Mouse (Mus musculus) thymus, postnatal 36 days (tissue): Measurements from ENCODE around the gene Ep300.
"Not testable (repeated sequence)": the region's sequence is repeated elsewhere in the genome, so short reads cannot be mapped to it uniquely, and the experiment has no call there.

Experiments used
- DNase-seq, 2 experiments: peaks; one replicate each; pipeline ENCODE4 v3.0.0; 2022; ENCODE audit warnings: mixed read lengths in 2 of 2

The Ep300 gene

GRCm38 (mm10) chr15:81598742-81599141, 13.6 kb downstream of the Ep300 start:
- DNase-seq: not testable (repeated sequence)

- DNase-seq: no peak
Observed at GRCm38 (mm10) chr15:81605241-81605640, 20.1 kb downstream of the Ep300 start.

GRCm38 (mm10) chr15:81606634-81607033, 21.5 kb downstream of the Ep300 start:
- DNase-seq: peak; percentile 36 to 38

GRCm38 (mm10) chr15:81649516-81650455, 64.6 kb downstream of the Ep300 start:
- DNase-seq: no peak

- DNase-seq: no peak
Observed at GRCm38 (mm10) chr15:81650636-81651035, 65.5 kb downstream of the Ep300 start.

GRCm38 (mm10) chr15:81661701-81662100, 76.5 kb downstream of the Ep300 start:
- no peak for DNase-seq

- no peak for DNase-seq
Observed at GRCm38 (mm10) chr15:81663281-81663680, 78.1 kb downstream of the Ep300 start.

- peak; percentile 91 to 94 for DNase-seq
Observed at GRCm38 (mm10) chr15:81663697-81664561, 78.8 kb downstream of the Ep300 start, which contains the start of gene L3mbtl2. Gene L3mbtl2 (plus strand): TSS chr15:81663889.

- DNase-seq: no peak
Observed at GRCm38 (mm10) chr15:81666957-81667356, 81.8 kb downstream of the Ep300 start.

GRCm38 (mm10) chr15:81670231-81670640, 85.1 kb downstream of the Ep300 start:
- DNase-seq: peak in 1 of 2 experiments; percentile 34

GRCm38 (mm10) chr15:81676637-81677036, 91.5 kb downstream of the Ep300 start:
- DNase-seq: no peak

GRCm38 (mm10) chr15:81680301-81680805, 95.2 kb downstream of the Ep300 start:
- no peak for DNase-seq

- no peak for DNase-seq
Observed at GRCm38 (mm10) chr15:81693366-81693966, 108.3 kb downstream of the Ep300 start.

- DNase-seq: peak; percentile 77
Observed at GRCm38 (mm10) chr15:81693967-81694881, 109.1 kb downstream of the Ep300 start.

GRCm38 (mm10) chr15:81694891-81695290, 109.7 kb downstream of the Ep300 start:
- DNase-seq: no peak

GRCm38 (mm10) chr15:81697175-81697574, 112.0 kb downstream of the Ep300 start, which contains the start of gene Chadl:
Gene Chadl (minus strand): TSS chr15:81697287.
- no peak for DNase-seq

GRCm38 (mm10) chr15:81697847-81698246, 112.7 kb downstream of the Ep300 start:
- DNase-seq: peak in 1 of 2 experiments; percentile 28

GRCm38 (mm10) chr15:81698532-81698931, 113.4 kb downstream of the Ep300 start:
- DNase-seq: no peak

GRCm38 (mm10) chr15:81700161-81700560, 115.0 kb downstream of the Ep300 start:
- DNase-seq: no peak

- no peak for DNase-seq
Observed at GRCm38 (mm10) chr15:81700601-81701000, 115.5 kb downstream of the Ep300 start.

GRCm38 (mm10) chr15:81701350-81701749, 116.2 kb downstream of the Ep300 start:
- DNase-seq: not testable (repeated sequence)
